Mouse (Mus musculus) embryonic fibroblast, embryonic 13.5 days (primary cell): Measurements from ENCODE around the gene Gm45618. TPM values are rescaled to one million over a fixed set of nuclear protein-coding genes. Genes with fewer than 3 reads are reported as not detected.
"Not testable (repeated sequence)": the region's sequence is repeated elsewhere in the genome, so short reads cannot be mapped to it uniquely, and the experiment has no call there.

ENCODE experiments used
- H3K27ac ChIP-seq: 2 replicates; pipeline ENCODE4 v1.5.1; 2012; ENCODE audit warnings: low read length, control low read depth, inconsistent platforms; ENCODE audit not compliant: insufficient read depth
- H3K4me1 ChIP-seq: 2 replicates; pipeline ENCODE4 v1.6.1; 2011; ENCODE audit warnings: low read length; ENCODE audit not compliant: control insufficient read depth, insufficient read depth
- H3K4me3 ChIP-seq: 2 replicates; pipeline ENCODE4 v1.5.1; 2011; ENCODE audit warnings: mild to moderate bottlenecking, control low read depth, low read length; ENCODE audit not compliant: insufficient read depth
- CTCF ChIP-seq: IDR thresholded peaks from 2 replicates; pipeline ENCODE4 v1.5.1; 2011; ENCODE audit warnings: mild to moderate bottlenecking, control low read depth, low read length, moderate library complexity, borderline replicate concordance; ENCODE audit not compliant: insufficient read depth
- POLR2A ChIP-seq: IDR thresholded peaks from 2 replicates; pipeline ENCODE4 v1.6.1; 2011; ENCODE audit warnings: low read depth, mild to moderate bottlenecking, control low read depth, low read length, moderate library complexity
- polyA plus RNA-seq: library from polyadenylated mRNA; stranded (reverse); fragments of >200 nt; gene quantifications from 2 replicates; pipeline ENCODE4 v1.2.4, GENCODE M21; 2011; ENCODE audit warnings: low read depth; ENCODE audit not compliant: missing spikeins, insufficient read length

Gene Gm45618
- polyA plus RNA-seq, 1 experiment: not detected

- TF ChIP-seq POLR2A: no peak
- TF ChIP-seq CTCF: no peak
- Histone ChIP-seq H3K4me1 (no peaks in the 10 kb centered on the region), H3K4me3 (no peak overlapping the region), H3K27ac (no peak overlapping the region)
Observed at GRCm38 (mm10) chr7:142140696-142141095, 20.2 kb upstream of the Gm45618 start.

- H3K4me3 ChIP-seq, H3K27ac ChIP-seq, H3K4me1 ChIP-seq: not testable (repeated sequence)
Observed at GRCm38 (mm10) chr7:142135934-142136333, 15.4 kb upstream of the Gm45618 start, which contains the start of gene Gm39115. Gene Gm39115 (minus strand): TSS chr7:142136034.

- TF ChIP-seq POLR2A (no peak), CTCF (peak; percentile 37; the same call in 1 of the 2 replicates)
- Histone ChIP-seq H3K4me1 (no peaks in the 10 kb centered on the region), H3K27ac (no peak overlapping the region), H3K4me3 (no peak overlapping the region)
Observed at GRCm38 (mm10) chr7:142134206-142134995, 13.9 kb upstream of the Gm45618 start.

GRCm38 (mm10) chr7:142128843-142129242, 8.3 kb upstream of the Gm45618 start:
- Histone ChIP-seq H3K4me3 (no peak overlapping the region), H3K4me1 (no peaks in the 10 kb centered on the region), H3K27ac (no peak overlapping the region)
- TF ChIP-seq POLR2A (no peak), CTCF (no peak)

- TF ChIP-seq POLR2A (no peak), CTCF (peak; percentile 34; the same call in 1 of the 2 replicates)
- H3K27ac ChIP-seq: no peak overlapping the region
- no peak overlapping the region for H3K4me3 ChIP-seq
- H3K4me1 ChIP-seq: no peaks in the 10 kb centered on the region
Observed at GRCm38 (mm10) chr7:142119632-142120031, 897 bp downstream of the Gm45618 start.

GRCm38 (mm10) chr7:142104747-142105146, 15.8 kb downstream of the Gm45618 start:
- TF ChIP-seq CTCF: no peak
- no peak for TF ChIP-seq POLR2A
- H3K4me1 ChIP-seq: no peaks in the 10 kb centered on the region
- H3K4me3 ChIP-seq: no peak overlapping the region
- no peak overlapping the region for H3K27ac ChIP-seq

GRCm38 (mm10) chr7:142097776-142098175, 22.8 kb downstream of the Gm45618 start:
- H3K4me1 ChIP-seq: peaks cover 6% of the 10 kb centered on the region
- TF ChIP-seq CTCF (peak; percentile 100), POLR2A (no peak)
- no peak overlapping the region for H3K27ac ChIP-seq
- H3K4me3 ChIP-seq: no peak overlapping the region

- TF ChIP-seq POLR2A (no peak), CTCF (no peak)
Observed at GRCm38 (mm10) chr7:142096701-142097100, 23.8 kb downstream of the Gm45618 start.

GRCm38 (mm10) chr7:142095183-142095931, 25.2 kb downstream of the Gm45618 start, which contains the start of gene Dusp8:
Gene Dusp8 (minus strand): TSS chr7:142095843.
- H3K4me3 ChIP-seq: peak within 1 kb of the TSS; percentile 78
- no peak within 1 kb of the TSS for H3K27ac ChIP-seq
- H3K4me1 ChIP-seq: peaks cover 6% of the 10 kb centered on the region
- TF ChIP-seq CTCF: peak; percentile 42
- TF ChIP-seq POLR2A: peak; percentile 22; the same call in 1 of the 2 replicates

More at GRCm38 (mm10) chr7:142096701-142097100, 23.8 kb downstream of the Gm45618 start:
- H3K4me3 ChIP-seq: no peak overlapping the region
- peaks cover 6% of the 10 kb centered on the region for H3K4me1 ChIP-seq
- no peak overlapping the region for H3K27ac ChIP-seq
